Mouse (Mus musculus) limb, embryonic 11.5 days (tissue): ENCODE data around the gene Ptpn13. TPM values are rescaled to one million over a fixed set of nuclear protein-coding genes. Genes with fewer than 3 reads are reported as not detected.

Experiments
- ATAC-seq: fragments of 200-750 bp; cut with Nextera tagmentation; 2 replicates; pipeline ENCODE4 v1.8.0; 2017; ENCODE audit warnings: low read depth; ENCODE audit not compliant: insufficient number of reproducible peaks, low FRiP score, low TSS enrichment
- DNase-seq: peaks from one replicate; pipeline ENCODE4 v3.0.0-alpha.2; 2015; ENCODE audit warnings: low spot score
- H3K27ac ChIP-seq: fragments of 300-500 bp; sonication (generic); replicated peaks from 2 replicates; pipeline ENCODE4 v1.5.1; 2014; ENCODE audit warnings: low read depth, mild to moderate bottlenecking, low read length
- H3K27me3 ChIP-seq: fragments of 300-500 bp; sonication (generic); 2 replicates; pipeline ENCODE4 v1.6.1; 2014; ENCODE audit warnings: mild to moderate bottlenecking, low read length, mixed read lengths; ENCODE audit not compliant: control insufficient read depth, insufficient read depth
- H3K36me3 ChIP-seq: fragments of 300-500 bp; sonication (generic); 2 replicates; pipeline ENCODE4 v1.6.1; 2014; ENCODE audit warnings: mild to moderate bottlenecking, low read length, moderate library complexity, mixed read lengths; ENCODE audit not compliant: control insufficient read depth, insufficient read depth
- H3K4me1 ChIP-seq: fragments of 300-500 bp; sonication (generic); 2 replicates; pipeline ENCODE4 v1.6.1; 2014; ENCODE audit warnings: low read length, mixed read lengths; ENCODE audit not compliant: control insufficient read depth, insufficient read depth
- H3K4me2 ChIP-seq: fragments of 300-500 bp; sonication (generic); 2 replicates; pipeline ENCODE4 v1.6.1; 2014; ENCODE audit warnings: low read depth, mild to moderate bottlenecking, moderate library complexity; ENCODE audit not compliant: severe bottlenecking
- H3K4me3 ChIP-seq: fragments of 300-500 bp; sonication (generic); 2 replicates; pipeline ENCODE4 v1.5.1; 2014; ENCODE audit warnings: low read depth, low read length
- H3K9ac ChIP-seq: fragments of 300-500 bp; sonication (generic); 2 replicates; pipeline ENCODE4 v1.6.1; 2014; ENCODE audit warnings: mild to moderate bottlenecking, low read length
- H3K9me3 ChIP-seq: fragments of 300-500 bp; sonication (generic); 2 replicates; pipeline ENCODE4 v1.6.1; 2016; ENCODE audit warnings: low read length; ENCODE audit not compliant: control insufficient read depth
- WGBS: fragments of 180-500 bp; shearing (Covaris S2); extraction: QIAGEN DNeasy Blood & Tissue Kit; methylation state at CpG from one replicate; pipeline ENCODE4 v1.1.7; 2014; 5-methylcytosine and 5-hydroxymethylcytosine counted together
- polyA plus RNA-seq: library from polyadenylated mRNA; unstranded; fragments of >200 nt; fragmentation: Nextera tagmentation; extraction: Ambion mirVana; gene quantifications from 2 replicates; pipeline ENCODE4 v1.2.1, GENCODE M21; 2014

Gene Ptpn13
- 9.2 and 11.0 TPM in 2 replicates for polyA plus RNA-seq

- DNase-seq = peak; percentile 94
- no peaks in the 10 kb centered on the region for H3K36me3 ChIP-seq
- peak; percentile 93 for ATAC-seq
- no peaks in the 10 kb centered on the region for H3K27me3 ChIP-seq
- H3K4me2 ChIP-seq = peak within 1 kb of the TSS; percentile 83
- H3K9me3 ChIP-seq = no peaks in the 10 kb centered on the region
- peak within 1 kb of the TSS; percentile 76 for H3K9ac ChIP-seq
- 0 out of 2 replicates have a peak within 1 kb of the TSS, but pooled peaks have one; percentile 39 for H3K27ac ChIP-seq
- peaks cover 16% of the 10 kb centered on the region; the same call in 1 of the 2 replicates for H3K4me1 ChIP-seq
- 0% methylated on average over 30 of the region's 55 CpGs for WGBS
- peak within 1 kb of the TSS; percentile 70 for H3K4me3 ChIP-seq
Measured at GRCm38 (mm10) chr5:103424678-103425319, at the start of gene Ptpn13. TSS of gene Ptpn13 (plus strand) at chr5:103425192.

- H3K9ac ChIP-seq = no peak overlapping the region
- no peaks in the 10 kb centered on the region for H3K36me3 ChIP-seq
- no peaks in the 10 kb centered on the region for H3K27me3 ChIP-seq
- H3K4me1 ChIP-seq = no peaks in the 10 kb centered on the region
- H3K4me3 ChIP-seq = no peak overlapping the region
- no peak for DNase-seq
- no peak overlapping the region for H3K27ac ChIP-seq
- H3K9me3 ChIP-seq = no peaks in the 10 kb centered on the region
- 87% methylated on average over 9 of the region's 9 CpGs for WGBS
- no peak overlapping the region for H3K4me2 ChIP-seq
- ATAC-seq = no peak
Measured at GRCm38 (mm10) chr5:103375226-103375625, 49.8 kb upstream of the Ptpn13 start.

- H3K4me1 ChIP-seq = no peaks in the 10 kb centered on the region
- H3K36me3 ChIP-seq = no peaks in the 10 kb centered on the region
- H3K9ac ChIP-seq = no peak overlapping the region
- H3K9me3 ChIP-seq = no peaks in the 10 kb centered on the region
- H3K4me2 ChIP-seq = no peak overlapping the region
- no peak overlapping the region for H3K4me3 ChIP-seq
- DNase-seq (no peak), ATAC-seq (no peak)
- no peaks in the 10 kb centered on the region for H3K27me3 ChIP-seq
- H3K27ac ChIP-seq = no peak overlapping the region
- 71% methylated on average over 17 of the region's 17 CpGs for WGBS
Measured at GRCm38 (mm10) chr5:103376354-103377295, 48.4 kb upstream of the Ptpn13 start.

DNA sequence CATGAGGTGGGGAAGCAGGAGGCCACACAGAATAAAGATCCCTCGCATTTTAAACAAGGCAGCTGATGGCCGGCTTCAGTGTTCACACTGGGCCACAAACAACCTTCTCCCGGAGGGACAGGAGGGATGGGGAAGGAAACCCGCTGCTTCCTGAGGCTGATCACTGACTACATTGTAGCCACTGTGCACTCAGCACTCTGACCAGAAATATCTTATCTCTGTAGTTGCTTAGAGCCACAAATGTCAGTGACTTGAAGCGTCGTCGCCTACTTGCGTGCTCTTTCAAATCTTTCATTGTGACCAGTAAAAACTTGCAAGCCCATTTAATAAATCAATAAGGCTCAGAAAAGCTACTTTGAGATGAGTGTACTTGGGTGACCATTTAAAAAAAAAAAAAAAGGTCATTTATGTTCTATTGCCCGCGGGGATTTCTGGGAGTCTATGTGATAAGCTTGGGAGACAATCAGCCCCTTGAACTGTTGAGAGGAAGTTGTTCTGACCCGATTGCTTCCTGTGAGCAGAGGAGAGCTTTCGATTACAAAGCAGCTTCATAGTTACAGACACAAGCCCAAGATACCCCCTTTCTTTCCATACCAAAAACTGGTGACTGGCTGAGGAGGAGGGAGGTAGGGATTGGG, 47.4 kb upstream of the Ptpn13 start:
- H3K4me3 ChIP-seq = no peak overlapping the region
- no peak overlapping the region for H3K27ac ChIP-seq
- 68% methylated on average over 12 of the region's 12 CpGs for WGBS
- H3K36me3 ChIP-seq = no peaks in the 10 kb centered on the region
- no peaks in the 10 kb centered on the region for H3K9me3 ChIP-seq
- DNase-seq (no peak), ATAC-seq (no peak)
- no peaks in the 10 kb centered on the region for H3K4me1 ChIP-seq
- no peak overlapping the region for H3K4me2 ChIP-seq
- no peaks in the 10 kb centered on the region for H3K27me3 ChIP-seq
- H3K9ac ChIP-seq = no peak overlapping the region

DNA sequence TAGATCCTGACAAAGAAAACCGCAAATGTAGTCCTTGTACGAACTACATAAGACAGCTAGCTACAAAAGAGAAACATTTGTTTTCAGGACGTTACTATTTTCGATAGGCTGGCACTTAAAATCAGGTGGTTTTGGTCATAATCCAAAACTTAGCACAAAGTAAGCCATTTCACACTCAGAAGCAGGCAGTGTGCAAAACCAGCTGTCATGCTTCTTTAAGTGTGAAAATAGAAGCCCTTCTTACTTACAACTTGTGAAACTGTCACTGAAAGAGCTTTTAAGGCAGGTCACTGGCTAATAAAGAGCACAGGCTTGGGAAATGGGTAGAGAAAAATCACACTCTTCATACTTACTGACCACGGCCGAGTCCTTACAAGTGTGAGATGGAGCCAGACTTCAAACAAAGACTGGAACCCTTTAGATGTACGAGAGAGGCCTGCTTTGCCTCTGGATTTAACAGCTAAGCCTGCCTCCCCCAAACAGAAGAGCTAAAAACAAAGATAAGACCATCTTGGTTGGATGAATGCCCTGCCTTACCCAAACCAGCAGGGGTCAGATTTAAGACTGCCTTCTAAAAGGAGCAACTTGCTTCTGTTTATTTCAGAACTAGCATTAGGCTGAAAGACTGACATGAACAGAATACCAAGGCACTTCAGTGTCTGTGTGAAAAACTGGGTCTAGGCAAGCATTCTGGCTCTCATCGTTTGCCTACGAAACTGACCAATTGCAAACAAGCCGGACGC, 44.0 kb upstream of the Ptpn13 start:
- Histone ChIP-seq H3K27me3 (no peaks in the 10 kb centered on the region), H3K9me3 (no peaks in the 10 kb centered on the region), H3K9ac (no peak overlapping the region), H3K4me2 (no peak overlapping the region), H3K27ac (no peak overlapping the region), H3K4me1 (no peaks in the 10 kb centered on the region), H3K36me3 (no peaks in the 10 kb centered on the region; the same call in 1 of the 2 replicates), H3K4me3 (no peak overlapping the region)
- WGBS = 69% methylated on average over 11 of the region's 11 CpGs
- ATAC-seq (no peak), DNase-seq (no peak)

DNA sequence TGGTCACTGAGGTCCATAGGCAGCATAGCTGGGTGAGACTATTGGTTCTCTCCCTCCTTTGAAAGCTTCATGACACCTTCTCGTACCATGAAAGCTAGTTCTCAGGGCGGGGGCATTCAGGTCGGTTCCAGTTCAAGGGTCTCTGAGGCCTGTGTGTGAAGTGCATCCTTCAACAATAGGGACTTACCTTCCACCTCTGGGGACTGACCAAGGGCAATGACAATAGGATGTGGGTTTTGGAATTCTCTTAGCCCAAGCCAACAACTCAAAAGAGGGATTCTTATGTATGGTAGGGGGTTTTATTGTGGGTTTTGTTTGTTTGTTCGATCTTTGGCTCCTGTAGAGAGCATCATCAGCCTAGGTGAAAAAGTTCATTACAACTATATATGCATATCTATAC, 42.0 kb upstream of the Ptpn13 start:
- DNase-seq (no peak), ATAC-seq (no peak)
- H3K9me3 ChIP-seq = no peaks in the 10 kb centered on the region
- no peaks in the 10 kb centered on the region for H3K4me1 ChIP-seq
- H3K27me3 ChIP-seq = no peaks in the 10 kb centered on the region
- WGBS = 90% methylated on average over 4 of the region's 4 CpGs
- H3K9ac ChIP-seq = no peak overlapping the region
- H3K36me3 ChIP-seq = no peaks in the 10 kb centered on the region; the same call in 1 of the 2 replicates
- H3K27ac ChIP-seq = no peak overlapping the region
- no peak overlapping the region for H3K4me3 ChIP-seq
- H3K4me2 ChIP-seq = no peak overlapping the region

- Histone ChIP-seq H3K4me3 (no peak overlapping the region), H3K27me3 (no peaks in the 10 kb centered on the region), H3K4me2 (no peak overlapping the region), H3K36me3 (no peaks in the 10 kb centered on the region; the same call in 1 of the 2 replicates), H3K9ac (no peak overlapping the region), H3K9me3 (no peaks in the 10 kb centered on the region), H3K27ac (no peak overlapping the region), H3K4me1 (no peaks in the 10 kb centered on the region)
- no peak for ATAC-seq
- DNase-seq = no peak
- WGBS = 94% methylated on average over 7 of the region's 7 CpGs
Measured at GRCm38 (mm10) chr5:103384021-103384420, 41.0 kb upstream of the Ptpn13 start.
